Mouse (Mus musculus) thymus, adult 2 months (tissue): ENCODE measurements around the gene Znrf1.

Source experiments
- CTCF ChIP-seq: fragments of 200-500 bp; IDR thresholded peaks from 2 replicates; pipeline ENCODE4 v1.5.1; 2012; ENCODE audit warnings: mild to moderate bottlenecking, control low read depth, low read length, moderate library complexity, borderline replicate concordance; ENCODE audit not compliant: control insufficient read depth, poor library complexity, insufficient read depth; ENCODE audit errors: extremely low read depth
- POLR2A ChIP-seq: fragments of 200-500 bp; IDR thresholded peaks from 2 replicates; pipeline ENCODE4 v1.6.1; 2012; ENCODE audit warnings: mild to moderate bottlenecking, low read length, control low read depth, moderate library complexity; ENCODE audit not compliant: control insufficient read depth, poor library complexity, insufficient read depth; ENCODE audit errors: extremely low read depth

GRCm38 (mm10) chr8:111653524-111653923 lies 117.6 kb downstream of the Znrf1 start:
- no peak for TF ChIP-seq CTCF
- TF ChIP-seq POLR2A = no peak
